Mouse (Mus musculus) limb, embryonic 14.5 days (tissue): ENCODE results near the gene St6galnac6. TPM values are rescaled to one million over a fixed set of nuclear protein-coding genes. Genes with fewer than 3 reads are reported as not detected.

Source experiments
- ATAC-seq: fragments of 200-750 bp; cut with Nextera tagmentation; 2 replicates; pipeline ENCODE4 v1.8.0; 2017; ENCODE audit warnings: low read depth, moderate number of reproducible peaks, moderate TSS enrichment; ENCODE audit not compliant: low FRiP score
- DNase-seq: peaks from one replicate; pipeline ENCODE4 v3.0.0-alpha.2; 2015; ENCODE audit warnings: low spot score
- H3K27ac ChIP-seq: fragments of 300-500 bp; sonication (generic); replicated peaks from 2 replicates; pipeline ENCODE4 v1.5.1; 2014; ENCODE audit warnings: low read depth, mild to moderate bottlenecking, low read length, moderate library complexity, mixed read lengths
- H3K27me3 ChIP-seq: fragments of 300-500 bp; sonication (generic); 2 replicates; pipeline ENCODE4 v1.6.1; 2014; ENCODE audit warnings: low read length, mixed read lengths; ENCODE audit not compliant: control insufficient read depth, insufficient read depth
- H3K36me3 ChIP-seq: fragments of 300-500 bp; sonication (generic); 2 replicates; pipeline ENCODE4 v1.6.1; 2014; ENCODE audit warnings: mild to moderate bottlenecking, low read length, moderate library complexity, mixed read lengths; ENCODE audit not compliant: control insufficient read depth, insufficient read depth
- H3K4me1 ChIP-seq: fragments of 300-500 bp; sonication (generic); 2 replicates; pipeline ENCODE4 v1.6.1; 2014; ENCODE audit warnings: antibody characterized with exemption, low read length, mixed read lengths; ENCODE audit not compliant: control insufficient read depth, insufficient read depth
- H3K4me2 ChIP-seq: fragments of 300-500 bp; sonication (generic); replicated peaks from 2 replicates; pipeline ENCODE4 v1.6.1; 2014; ENCODE audit warnings: low read depth, mild to moderate bottlenecking, low read length, moderate library complexity; ENCODE audit not compliant: severe bottlenecking
- H3K4me3 ChIP-seq: fragments of 300-500 bp; sonication (generic); replicated peaks from 2 replicates; pipeline ENCODE4 v1.5.1; 2014; ENCODE audit warnings: low read length
- H3K9ac ChIP-seq: fragments of 300-500 bp; sonication (generic); 2 replicates; pipeline ENCODE4 v1.6.1; 2014; ENCODE audit warnings: mild to moderate bottlenecking, low read depth, low read length, moderate library complexity; ENCODE audit not compliant: severe bottlenecking
- H3K9me3 ChIP-seq: fragments of 300-500 bp; sonication (generic); 2 replicates; pipeline ENCODE4 v1.6.1; 2016; ENCODE audit warnings: low read length; ENCODE audit not compliant: control insufficient read depth
- POLR2A ChIP-seq: fragments of 200-500 bp; IDR thresholded peaks from 2 replicates; pipeline ENCODE4 v1.8.0; 2012; ENCODE audit warnings: inconsistent platforms, mild to moderate bottlenecking, moderate library complexity, borderline replicate concordance; ENCODE audit not compliant: insufficient read depth, insufficient read length; ENCODE audit errors: extremely low read depth
- WGBS: fragments of 180-500 bp; shearing (Covaris S2); extraction: QIAGEN DNeasy Blood & Tissue Kit; methylation state at CpG from one replicate; pipeline ENCODE4 v1.1.7; 2014; 5-methylcytosine and 5-hydroxymethylcytosine counted together
- polyA plus RNA-seq, 2 experiments: library from polyadenylated mRNA; depleted of rRNA in 1 of 2; stranded (reverse) in 1 of 2; unstranded in 1 of 2; fragments of >200 nt; fragmentation: Nextera tagmentation in 1 of 2; extraction: Ambion mirVana in 1 of 2; gene quantifications; 2 replicates each; pipeline versions ENCODE4 v1.2.1 to v1.2.3; 2012 to 2014

Gene St6galnac6
- polyA plus RNA-seq, 2 experiments: 10.7 to 39.2 TPM

DNA sequence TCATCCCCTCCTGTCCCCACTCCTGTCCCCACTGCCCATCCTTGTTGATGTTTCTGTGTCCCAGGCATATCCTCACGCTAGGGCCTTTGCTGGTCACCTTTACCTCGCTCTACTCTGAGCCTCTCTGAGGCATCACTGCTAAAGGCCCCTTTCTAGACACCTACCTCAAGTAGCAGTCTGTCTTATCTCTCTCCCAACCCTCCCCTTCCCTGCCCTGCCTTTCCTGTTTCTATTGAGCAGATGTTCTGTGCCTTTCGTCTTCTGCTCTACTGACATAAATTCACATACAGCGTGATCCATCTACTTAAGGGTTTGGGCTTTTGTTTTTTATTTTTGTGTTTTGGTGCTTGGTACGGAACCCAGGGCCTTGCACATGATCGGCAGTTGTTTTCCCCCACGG, 43.5 kb upstream of the St6galnac6 start:
- ATAC-seq (no peak), DNase-seq (no peak)
- no peak overlapping the region for H3K4me3 ChIP-seq
- no peak for TF ChIP-seq POLR2A
- H3K4me2 ChIP-seq: no peak overlapping the region
- no peaks in the 10 kb centered on the region for H3K27me3 ChIP-seq
- H3K9me3 ChIP-seq: no peaks in the 10 kb centered on the region
- WGBS: 88% methylated on average over 7 of the region's 7 CpGs
- H3K36me3 ChIP-seq: peaks cover 21% of the 10 kb centered on the region
- no peak overlapping the region for H3K9ac ChIP-seq
- H3K27ac ChIP-seq: 0 out of 2 replicates have a peak overlapping the region, but pooled peaks have one; percentile 26
- H3K4me1 ChIP-seq: peaks cover 9% of the 10 kb centered on the region; the same call in 1 of the 2 replicates

DNA sequence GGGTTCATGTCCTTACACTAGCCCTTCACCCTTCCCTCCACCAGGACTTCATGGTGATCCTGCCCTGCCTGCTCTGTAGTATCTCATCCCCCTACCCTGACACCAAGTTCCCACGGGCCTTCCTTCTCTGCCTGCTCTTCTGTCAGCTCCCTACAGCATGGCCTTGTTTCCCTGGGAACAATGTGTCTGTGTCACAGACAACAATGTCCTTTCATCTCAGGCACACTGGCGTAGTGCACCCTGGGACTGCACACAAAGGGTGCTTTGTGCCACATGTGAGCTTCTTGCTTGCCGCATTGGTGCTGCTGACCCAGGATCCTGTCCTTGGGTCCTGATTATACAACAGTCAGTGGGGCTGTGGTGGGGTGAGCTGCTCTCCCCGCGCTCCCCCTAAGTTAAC, 39.9 kb upstream of the St6galnac6 start:
- 69% methylated on average over 5 of the region's 5 CpGs for WGBS

DNA sequence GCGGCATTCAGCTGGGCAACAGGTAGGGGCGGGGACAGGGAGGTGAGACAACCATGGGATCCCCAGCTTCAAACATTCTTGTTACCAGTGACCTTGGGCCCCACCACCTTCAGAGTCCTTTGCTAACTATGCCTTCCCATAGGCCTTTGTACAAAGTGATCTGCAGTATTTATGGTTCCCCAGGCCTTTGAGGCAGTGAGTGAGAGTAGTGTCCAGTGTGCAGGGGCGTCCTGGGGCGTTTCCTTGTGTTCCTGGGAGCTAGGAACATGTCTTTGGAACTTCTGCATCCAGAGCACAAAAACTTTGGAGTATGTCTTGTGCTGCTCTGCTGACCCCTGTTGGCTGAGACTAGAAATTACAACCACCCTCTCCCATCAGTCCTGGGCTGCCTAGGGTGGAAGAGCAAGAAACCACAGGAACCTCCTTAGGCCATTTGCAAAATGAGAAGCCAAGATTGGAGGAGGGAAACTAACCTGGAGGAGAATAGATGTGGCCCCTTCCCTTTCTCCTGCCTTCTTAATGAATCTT, 32.9 kb upstream of the St6galnac6 start:
- Histone ChIP-seq H3K4me2 (no peak overlapping the region), H3K27me3 (no peaks in the 10 kb centered on the region), H3K27ac (no peak overlapping the region), H3K9ac (no peak overlapping the region), H3K4me1 (peaks cover 6% of the 10 kb centered on the region), H3K36me3 (peaks cover 73% of the 10 kb centered on the region), H3K9me3 (no peaks in the 10 kb centered on the region), H3K4me3 (no peak overlapping the region)
- DNase-seq: peak; percentile 76
- ATAC-seq: no peak
- TF ChIP-seq POLR2A: no peak
- 44% methylated on average over 4 of the region's 4 CpGs for WGBS

More for the DNA sequence above, 39.9 kb upstream of the St6galnac6 start:
- no peaks in the 10 kb centered on the region for H3K9me3 ChIP-seq
- peaks cover 6% of the 10 kb centered on the region; the same call in 1 of the 2 replicates for H3K4me1 ChIP-seq
- ATAC-seq: no peak
- peaks cover 51% of the 10 kb centered on the region for H3K36me3 ChIP-seq
- H3K27ac ChIP-seq: no peak overlapping the region
- TF ChIP-seq POLR2A: no peak
- H3K27me3 ChIP-seq: no peaks in the 10 kb centered on the region
- no peak for DNase-seq
- H3K4me3 ChIP-seq: no peak overlapping the region
- no peak overlapping the region for H3K9ac ChIP-seq
- no peak overlapping the region for H3K4me2 ChIP-seq

DNA sequence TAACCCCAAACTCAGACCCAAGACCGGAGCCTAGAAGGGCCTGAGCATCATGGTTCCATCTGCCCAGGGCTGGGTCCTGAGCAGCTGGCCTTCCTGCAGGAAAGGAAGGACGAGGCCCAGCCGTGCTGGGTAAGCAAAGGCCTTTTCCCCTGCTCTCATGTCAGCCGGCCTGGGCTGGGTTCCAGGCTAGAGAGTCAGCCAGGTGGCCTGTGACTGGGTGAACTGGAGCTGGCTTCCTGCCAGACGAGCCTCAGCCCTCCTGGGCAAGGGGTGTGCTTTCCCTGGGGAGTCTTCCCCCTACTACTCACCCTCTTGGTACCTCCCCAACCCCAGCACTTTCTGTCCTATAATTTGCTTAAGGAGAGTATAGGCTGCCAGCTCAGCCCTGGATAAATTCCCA, 31.4 kb upstream of the St6galnac6 start:
- peaks cover 63% of the 10 kb centered on the region for H3K36me3 ChIP-seq
- no peak overlapping the region for H3K9ac ChIP-seq
- TF ChIP-seq POLR2A: no peak
- H3K27ac ChIP-seq: no peak overlapping the region
- H3K4me2 ChIP-seq: no peak overlapping the region
- no peaks in the 10 kb centered on the region for H3K9me3 ChIP-seq
- ATAC-seq: no peak
- no peak for DNase-seq
- H3K4me1 ChIP-seq: peaks cover 10% of the 10 kb centered on the region
- H3K27me3 ChIP-seq: no peaks in the 10 kb centered on the region
- H3K4me3 ChIP-seq: no peak overlapping the region
- 79% methylated on average over 5 of the region's 5 CpGs for WGBS

DNA sequence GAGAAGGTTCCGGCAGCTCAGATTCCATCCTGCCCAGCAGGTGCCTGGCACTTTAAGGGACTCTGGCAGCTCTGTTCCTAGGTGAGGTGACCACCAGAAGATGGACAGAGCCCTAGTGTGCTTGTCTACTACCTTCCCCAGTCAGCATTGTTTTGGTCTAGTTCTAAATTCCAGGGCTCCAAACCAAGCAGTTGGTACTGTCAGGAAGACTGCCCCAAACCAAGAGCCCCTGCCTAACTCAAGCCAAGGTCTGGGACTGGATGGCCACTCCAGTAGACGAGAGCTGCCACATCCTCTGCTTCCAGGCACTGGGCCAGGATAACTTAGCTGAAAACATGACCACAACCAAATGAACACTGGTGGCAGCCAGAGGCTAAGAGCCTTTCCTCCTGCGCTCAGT, 30.6 kb upstream of the St6galnac6 start:
- no peak for DNase-seq
- 86% methylated on average over 3 of the region's 3 CpGs for WGBS
- TF ChIP-seq POLR2A: no peak
- ATAC-seq: no peak
- Histone ChIP-seq H3K27me3 (no peaks in the 10 kb centered on the region), H3K4me1 (peaks cover 10% of the 10 kb centered on the region), H3K27ac (no peak overlapping the region), H3K36me3 (peaks cover 57% of the 10 kb centered on the region), H3K9ac (no peak overlapping the region), H3K4me3 (no peak overlapping the region), H3K9me3 (no peaks in the 10 kb centered on the region), H3K4me2 (no peak overlapping the region)
